31 mouse cellular contexts compared by ENCODE assay signal in genomic region chr16:94356046-94356445, GRCm38 (mm10). TPM values are rescaled to one million over a fixed set of nuclear protein-coding genes. Genes with fewer than 3 reads are reported as not detected.
"Had no signal": no experiment of that assay in that cellular context is flagged by ENCODE, and none has a peak within 500 bp of the region (broad histone marks: within the 10 kb centered on the region; RNA-seq: fewer than 3 reads in every experiment).

No protein-coding gene starts in this region.

- H3K4me2 ChIP-seq: limb, embryonic 12.5 days; limb, embryonic 13.5 days; limb, embryonic 15.5 days; liver, embryonic 11.5 days; liver, embryonic 12.5 days; liver, embryonic 13.5 days; liver, embryonic 15.5 days; lung, embryonic 14.5 days; lung, embryonic 15.5 days; midbrain, embryonic 11.5 days; midbrain, embryonic 12.5 days; midbrain, embryonic 13.5 days; midbrain, embryonic 15.5 days had no signal

- DNase-seq: left cerebral cortex, postnatal 4 days; liver; liver, embryonic 13.5 days; liver, postnatal 0 days; lung, adult 18-20 months; lung, adult 2 months; lung, embryonic 14.5 days; lung, postnatal 10 days; lung, postnatal 14 days; lung, postnatal 36 days; lung, postnatal 4 days; midbrain, embryonic 14.5 days had no signal

- H3K9ac ChIP-seq: limb, embryonic 12.5 days; limb, embryonic 13.5 days; limb, embryonic 15.5 days; liver, embryonic 12.5 days; liver, embryonic 13.5 days; liver, embryonic 14.5 days; liver, embryonic 15.5 days; liver, postnatal 0 days; lung, embryonic 14.5 days; lung, embryonic 15.5 days; midbrain, embryonic 12.5 days; midbrain, embryonic 13.5 days; midbrain, embryonic 15.5 days had no signal

- H3K27ac ChIP-seq: limb, embryonic 10.5 days; limb, embryonic 12.5 days; limb, embryonic 13.5 days; limb, embryonic 15.5 days; liver, embryonic 12.5 days; liver, embryonic 13.5 days; liver, embryonic 14.5 days; liver, embryonic 15.5 days; lung, embryonic 15.5 days; macrophage; midbrain, embryonic 10.5 days; midbrain, embryonic 12.5 days; midbrain, embryonic 13.5 days; midbrain, embryonic 15.5 days had no signal

- ATAC-seq: liver, embryonic 12.5 days; liver, postnatal 0 days; lung, postnatal 0 days; midbrain, embryonic 13.5 days; midbrain, embryonic 15.5 days; midbrain, embryonic 16.5 days had no signal

- H3K4me1 ChIP-seq: limb, embryonic 13.5 days; limb, embryonic 15.5 days; liver, embryonic 15.5 days; lung, embryonic 15.5 days; midbrain, embryonic 15.5 days had no signal

- H3K4me3 ChIP-seq: limb, embryonic 10.5 days; limb, embryonic 12.5 days; limb, embryonic 13.5 days; limb, embryonic 15.5 days; liver, embryonic 12.5 days; liver, embryonic 13.5 days; liver, embryonic 15.5 days; lung, embryonic 15.5 days; megakaryocyte, embryonic 14.5 days; midbrain, embryonic 10.5 days; midbrain, embryonic 12.5 days; midbrain, embryonic 13.5 days; midbrain, embryonic 15.5 days; myocyte had no signal

- H3K36me3 ChIP-seq: limb, embryonic 10.5 days; limb, embryonic 12.5 days; limb, embryonic 13.5 days; limb, embryonic 15.5 days; liver, embryonic 12.5 days; liver, embryonic 13.5 days; liver, embryonic 15.5 days; lung, embryonic 15.5 days; midbrain, embryonic 10.5 days; midbrain, embryonic 12.5 days; midbrain, embryonic 13.5 days; midbrain, embryonic 15.5 days had no signal

- H3K9me3 ChIP-seq: limb, embryonic 10.5 days; limb, embryonic 12.5 days; limb, embryonic 13.5 days; limb, embryonic 15.5 days; liver, embryonic 12.5 days; liver, embryonic 13.5 days; liver, embryonic 15.5 days; lung, embryonic 15.5 days; megakaryocyte, embryonic 14.5 days; midbrain, embryonic 10.5 days; midbrain, embryonic 12.5 days; midbrain, embryonic 13.5 days; midbrain, embryonic 15.5 days had no signal

- H3K27me3 ChIP-seq: limb, embryonic 12.5 days; limb, embryonic 13.5 days; limb, embryonic 15.5 days; liver, embryonic 12.5 days; liver, embryonic 13.5 days; liver, embryonic 15.5 days; lung, embryonic 15.5 days; midbrain, embryonic 12.5 days; midbrain, embryonic 13.5 days; midbrain, embryonic 15.5 days had no signal

RNA-seq across cellular contexts. Expression of gene Ripply3, which starts 27.8 kb away (rescaled TPM):
- polyA plus RNA-seq: macrophage had no signal
